Mouse (Mus musculus) granulocyte monocyte progenitor cell, adult 5-6 weeks (primary cell): ENCODE measurements around the gene Gm5771. TPM values are rescaled to one million over a fixed set of nuclear protein-coding genes. Genes with fewer than 3 reads are reported as not detected.
A peak's percentile ranks its signal among the peaks of the same experiment; 100 is the strongest.
"Not testable (repeated sequence)": the region's sequence is repeated elsewhere in the genome, so short reads cannot be mapped to it uniquely, and the experiment has no call there.

Source experiments
- ATAC-seq: replicated peaks from 2 replicates; pipeline ENCODE4 v1.8.0; 2016; ENCODE audit warnings: mild to moderate bottlenecking, moderate TSS enrichment, inconsistent platforms; ENCODE audit not compliant: poor library complexity, severe bottlenecking
- total RNA-seq, 2 experiments: library from RNA; stranded (forward) in 1 of 2; stranded (reverse) in 1 of 2; fragments of 200-712, 200-1000 nt in 1 of 2; fragments of >200 nt in 1 of 2; fragmentation: Nextera tagmentation in 1 of 2; gene quantifications; 2 replicates each; pipeline ENCODE4 v1.2.3; 2014 to 2017

Gene Gm5771
- total RNA-seq (2014; fragmentation: Nextera tagmentation) = not detected in 2 replicates
- total RNA-seq (2017) = not detected in 2 replicates

- not testable (repeated sequence) for ATAC-seq
Observed at GRCm38 (mm10) chr6:41392056-41392455, at the start of gene Gm5771. TSS of gene Gm5771 (plus strand) at chr6:41392356.

GRCm38 (mm10) chr6:41353932-41354331 is 38.2 kb upstream of the Gm5771 start, which contains the start of gene Try10:
TSS of gene Try10 (plus strand) at chr6:41354105.
- ATAC-seq = no peak

- peak; percentile 55 for ATAC-seq
Observed at GRCm38 (mm10) chr6:41373772-41374171, 18.4 kb upstream of the Gm5771 start.

- not testable (repeated sequence) for ATAC-seq
Observed at GRCm38 (mm10) chr6:41377578-41377977, 14.6 kb upstream of the Gm5771 start, which contains the start of gene Prss3. TSS of gene Prss3 (minus strand) at chr6:41377678.

GRCm38 (mm10) chr6:41386781-41387180 is 5.4 kb upstream of the Gm5771 start:
- ATAC-seq = no peak

GRCm38 (mm10) chr6:41391640-41392039 is 516 bp upstream of the Gm5771 start:
- ATAC-seq = not testable (repeated sequence)

- peak; percentile 52 for ATAC-seq
Observed at GRCm38 (mm10) chr6:41442261-41442660, 50.1 kb downstream of the Gm5771 start.

GRCm38 (mm10) chr6:41446045-41446444 is 53.9 kb downstream of the Gm5771 start, which contains the start of gene Gm10334:
TSS of gene Gm10334 (minus strand) at chr6:41446145.
- ATAC-seq = not testable (repeated sequence)

Other genes with a start within 250 kb of the Gm5771 start
- not detected in 2 replicates for gene Try4, start 90.1 kb upstream of the Gm5771 start, total RNA-seq (2014; fragmentation: Nextera tagmentation)
- not detected in 2 replicates for gene Try4, start 90.1 kb upstream of the Gm5771 start, total RNA-seq (2017)
- not detected in 2 replicates for gene Try5, start 75.5 kb upstream of the Gm5771 start, total RNA-seq (2014; fragmentation: Nextera tagmentation)
- gene Try5, start 75.5 kb upstream of the Gm5771 start, total RNA-seq (2017) = not detected in 2 replicates
- not detected in 2 replicates for gene Try10, start 38.3 kb upstream of the Gm5771 start, total RNA-seq (2014; fragmentation: Nextera tagmentation)
- not detected in 2 replicates for gene Try10, start 38.3 kb upstream of the Gm5771 start, total RNA-seq (2017)
- gene Prss3, start 14.7 kb upstream of the Gm5771 start, total RNA-seq (2014; fragmentation: Nextera tagmentation) = not detected in 2 replicates
- gene Prss3, start 14.7 kb upstream of the Gm5771 start, total RNA-seq (2017) = not detected in 2 replicates
- not detected in 2 replicates for gene Gm10334, start 53.8 kb downstream of the Gm5771 start, total RNA-seq (2014; fragmentation: Nextera tagmentation)
- not detected in 2 replicates for gene Gm10334, start 53.8 kb downstream of the Gm5771 start, total RNA-seq (2017)
- gene Prss1, start 66.6 kb downstream of the Gm5771 start, total RNA-seq (2014; fragmentation: Nextera tagmentation) = not detected in 2 replicates
- gene Prss1, start 66.6 kb downstream of the Gm5771 start, total RNA-seq (2017) = not detected in 2 replicates
- gene Prss2, start 129.4 kb downstream of the Gm5771 start, total RNA-seq (2014; fragmentation: Nextera tagmentation) = not detected in 2 replicates
- not detected in 2 replicates for gene Prss2, start 129.4 kb downstream of the Gm5771 start, total RNA-seq (2017)
- gene Ephb6, start 213.1 kb downstream of the Gm5771 start, total RNA-seq (2014; fragmentation: Nextera tagmentation) = 0.09 and 1.7 TPM in 2 replicates
- 1.2 and 5.4 TPM in 2 replicates for gene Ephb6, start 213.1 kb downstream of the Gm5771 start, total RNA-seq (2017)
- gene Trpv6, start 244.0 kb downstream of the Gm5771 start, total RNA-seq (2014; fragmentation: Nextera tagmentation) = not detected in 2 replicates
- not detected in 2 replicates for gene Trpv6, start 244.0 kb downstream of the Gm5771 start, total RNA-seq (2017)